Mouse (Mus musculus): ENCODE data around the gene Kncn. TPM values are rescaled to one million over a fixed set of nuclear protein-coding genes. Genes with fewer than 3 reads are reported as not detected.

Gene Kncn
- polyA plus RNA-seq, 1 experiment, result 0.09 TPM

- no peak for DNase-seq
- Histone ChIP-seq H3K4me1 (replicated peaks; ENCODE audit: control insufficient read depth, insufficient read depth, low read length) (peaks cover 3% of the 10 kb centered on the region; the same call in 1 of the 2 replicates), H3K4me3 (ENCODE audit: control insufficient read depth, insufficient read depth, low read length) (no peak overlapping the region), H3K27ac (ENCODE audit: control insufficient read depth, insufficient read depth, low read length) (no peak overlapping the region), H3K36me3 (ENCODE audit: control insufficient read depth, insufficient read depth, low read length) (no peaks in the 10 kb centered on the region), H3K27me3 (ENCODE audit: control insufficient read depth, insufficient read depth, low read length) (peaks cover 27% of the 10 kb centered on the region)
- TF ChIP-seq CTCF (IDR thresholded peaks at IDR 0.05; ENCODE audit: borderline replicate concordance, control insufficient read depth, extremely low read depth, insufficient read depth, low read length, poor library complexity) (no peak), POLR2A (IDR thresholded peaks at IDR 0.05; ENCODE audit: control insufficient read depth, extremely low read depth, insufficient read depth, low read length, poor library complexity) (no peak)
- WGBS, result 8% methylated on average over 19 of the region's 19 CpGs
Observed at GRCm38 (mm10) chr4:115937061-115937976, 53.1 kb downstream of the Kncn start.

DNA sequence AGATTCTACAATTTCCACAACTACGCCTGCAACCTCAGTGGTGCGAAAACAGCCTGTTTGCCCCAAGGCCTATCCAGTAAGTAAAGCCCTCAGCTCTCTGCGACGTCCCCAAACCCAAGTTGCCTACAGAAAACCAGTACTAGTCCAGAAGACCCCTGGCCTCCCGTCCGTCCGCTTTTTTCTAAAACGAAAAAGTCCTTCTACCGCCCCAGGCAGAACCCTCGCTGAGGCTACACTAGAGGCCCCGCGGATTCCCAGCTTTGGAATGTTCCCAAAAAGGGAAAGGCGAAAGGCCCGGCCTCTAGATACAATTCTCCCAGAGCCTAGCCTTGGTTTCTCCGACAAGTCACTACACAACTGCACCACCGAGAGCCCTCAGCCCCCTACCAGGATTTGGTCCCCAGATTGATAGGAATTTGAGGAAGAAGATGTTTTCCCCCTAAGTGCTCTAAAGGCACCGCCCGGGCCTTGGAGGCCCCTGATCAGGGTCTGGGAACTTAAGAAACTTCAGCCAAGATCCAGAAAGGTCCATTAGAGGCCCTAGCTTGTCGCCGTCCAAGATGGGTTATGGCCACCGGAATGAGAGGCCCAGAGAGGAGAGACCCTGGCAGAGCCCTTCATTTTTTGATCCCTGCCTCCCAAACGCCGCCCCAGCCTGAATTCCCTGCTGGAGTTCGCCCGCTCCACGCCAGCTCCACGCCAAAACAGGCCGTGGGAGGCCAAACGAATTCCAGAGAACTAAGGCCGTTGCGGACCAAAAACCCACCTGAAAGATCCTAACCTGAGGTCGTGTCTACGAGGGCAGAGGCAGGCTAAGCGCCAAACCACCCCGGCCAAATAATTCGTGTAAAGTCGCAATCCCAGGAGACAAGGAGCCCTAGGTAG lies 54.3 kb downstream of the Kncn start:
- H3K27me3 ChIP-seq (ENCODE audit: control insufficient read depth, insufficient read depth, low read length), result peaks cover 27% of the 10 kb centered on the region
- H3K27ac ChIP-seq (ENCODE audit: control insufficient read depth, insufficient read depth, low read length), result no peak overlapping the region
- H3K36me3 ChIP-seq (ENCODE audit: control insufficient read depth, insufficient read depth, low read length), result no peaks in the 10 kb centered on the region
- H3K4me1 ChIP-seq (replicated peaks; ENCODE audit: control insufficient read depth, insufficient read depth, low read length), result peaks cover 3% of the 10 kb centered on the region; the same call in 1 of the 2 replicates
- no peak overlapping the region for H3K4me3 ChIP-seq (ENCODE audit: control insufficient read depth, insufficient read depth, low read length)
- TF ChIP-seq CTCF (IDR thresholded peaks at IDR 0.05; ENCODE audit: borderline replicate concordance, control insufficient read depth, extremely low read depth, insufficient read depth, low read length, poor library complexity) (no peak), POLR2A (IDR thresholded peaks at IDR 0.05; ENCODE audit: control insufficient read depth, extremely low read depth, insufficient read depth, low read length, poor library complexity) (no peak)
- no peak for DNase-seq
- WGBS, result 15% methylated on average over 37 of the region's 37 CpGs

Other genes starting within 250 kb of the Kncn start
- 6.2 and 9.2 TPM in 2 replicates for gene Cyp4b1, start 236.7 kb upstream of the Kncn start, polyA plus RNA-seq (2012; rRNA removed)
- 31.2 and 32.2 TPM in 2 replicates for gene Efcab14, start 146.7 kb upstream of the Kncn start, polyA plus RNA-seq (2012; rRNA removed)
- gene Tex38, start 103.4 kb upstream of the Kncn start, polyA plus RNA-seq (2012; rRNA removed), result 0.71 and 0.87 TPM in 2 replicates
- 30.2 and 37.5 TPM in 2 replicates for gene Atpaf1, start 99.6 kb upstream of the Kncn start, polyA plus RNA-seq (2012; rRNA removed)
- 36.4 and 36.8 TPM in 2 replicates for gene Mob3c, start 56.3 kb upstream of the Kncn start, polyA plus RNA-seq (2012; rRNA removed)
- gene Mknk1, start 45.2 kb upstream of the Kncn start, polyA plus RNA-seq (2012; rRNA removed), result 101 and 136 TPM in 2 replicates
- gene 6430628N08Rik, start 6.3 kb downstream of the Kncn start, polyA plus RNA-seq (2012; rRNA removed), result 0.17 TPM in 1 of 2 replicates, not detected in the other
- 0.14 and 0.18 TPM in 2 replicates for gene Dmbx1, start 55.5 kb downstream of the Kncn start, polyA plus RNA-seq (2012; rRNA removed)
- 77.2 and 88.1 TPM in 2 replicates for gene Faah, start 133.5 kb downstream of the Kncn start, polyA plus RNA-seq (2012; rRNA removed)
- 15.9 and 19.1 TPM in 2 replicates for gene Nsun4, start 169.5 kb downstream of the Kncn start, polyA plus RNA-seq (2012; rRNA removed)
- 133 and 213 TPM in 2 replicates for gene Uqcrh, start 190.7 kb downstream of the Kncn start, polyA plus RNA-seq (2012; rRNA removed)
- 66.1 and 67.1 TPM in 2 replicates for gene Lrrc41, start 190.9 kb downstream of the Kncn start, polyA plus RNA-seq (2012; rRNA removed)
- gene Rad54l, start 239.3 kb downstream of the Kncn start, polyA plus RNA-seq (2012; rRNA removed), result 12.7 and 15.4 TPM in 2 replicates
- 36.1 and 40.1 TPM in 2 replicates for gene Pomgnt1, start 239.4 kb downstream of the Kncn start, polyA plus RNA-seq (2012; rRNA removed)